Mouse (Mus musculus): ENCODE measurements at regions not wholly inside any gene's neighbourhood (a gene's known extent, or its start where the extent isn't known, plus 50 kb on each side); places are given as distances from the start of the nearest gene placed in this dataset.

- Histone ChIP-seq H3K4me3 (no peak overlapping the region), H3K36me3 (ENCODE audit: control insufficient read depth, insufficient read depth) (no peaks in the 10 kb centered on the region), H3ac (ENCODE audit: control insufficient read depth, insufficient read length) (no peak overlapping the region), H3K27me3 (ENCODE audit: control insufficient read depth, insufficient read depth, insufficient read length) (peaks cover 11% of the 10 kb centered on the region), H3K79me2 (ENCODE audit: control insufficient read depth, insufficient read depth) (no peaks in the 10 kb centered on the region), H3K4me2 (ENCODE audit: low read depth) (no peak overlapping the region)
- TF ChIP-seq POLR2AphosphoS2 (IDR thresholded peaks at IDR 0.05; ENCODE audit: insufficient read length, low read depth) = no peak
These were observed 114.4 kb upstream of the Tmem45b start for GRCm38 (mm10) chr9:31578506-31579173.

DNA sequence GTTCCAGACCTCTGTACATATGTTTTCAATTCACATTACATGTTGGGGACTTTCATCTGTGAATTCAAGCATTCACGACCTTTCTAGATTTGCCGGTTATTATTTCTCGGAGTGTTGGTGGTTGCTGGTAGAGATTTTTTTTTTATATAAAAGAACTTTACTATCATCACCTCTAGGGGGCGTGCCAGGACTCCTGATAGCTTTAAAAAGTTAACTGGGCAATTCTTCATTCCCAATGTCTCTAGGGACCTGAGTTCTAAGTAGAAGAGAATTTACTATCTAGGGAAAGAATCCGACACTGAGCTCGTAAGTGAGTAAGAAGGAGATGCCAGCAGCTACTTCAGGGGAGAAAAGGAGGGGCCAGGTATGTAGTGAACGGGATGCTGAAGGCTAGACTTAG is 112.8 kb upstream of the Tmem45b start:
- TF ChIP-seq TCF3 (IDR thresholded peaks at IDR 0.05; ENCODE audit: insufficient read length, low read depth) (no peak), TCF12 (IDR thresholded peaks at IDR 0.05; ENCODE audit: insufficient read depth, poor library complexity, severe bottlenecking) (no peak), SRF (IDR thresholded peaks at IDR 0.05; ENCODE audit: control insufficient read depth, insufficient read length, low read depth) (no peak), MAX (IDR thresholded peaks at IDR 0.05; ENCODE audit: low read depth) (no peak), MYOG (IDR thresholded peaks at IDR 0.05; ENCODE audit: control insufficient read depth in 1 of 3, insufficient read depth in 1 of 3, insufficient read length in 2 of 3, low read depth in 2 of 3) (no peak), MYOD1 (IDR thresholded peaks at IDR 0.05; ENCODE audit: control insufficient read depth in 1 of 3, insufficient read length in 2 of 3, low read depth in 2 of 3) (no peak), CEBPB (IDR thresholded peaks at IDR 0.05; ENCODE audit: insufficient read depth, poor library complexity, severe bottlenecking) (no peak), USF1 (IDR thresholded peaks at IDR 0.05; ENCODE audit: low read depth) (no peak)
- H3ac ChIP-seq (ENCODE audit: control insufficient read depth, insufficient read length) = no peak overlapping the region
- H3K79me2 ChIP-seq (ENCODE audit: control insufficient read depth, insufficient read depth) = no peaks in the 10 kb centered on the region
- peaks cover 15% of the 10 kb centered on the region for H3K27me3 ChIP-seq (ENCODE audit: control insufficient read depth, insufficient read depth, insufficient read length)
- no peak overlapping the region for H3K4me3 ChIP-seq
- H3K4me2 ChIP-seq (ENCODE audit: low read depth) = no peak overlapping the region
- H3K36me3 ChIP-seq (ENCODE audit: control insufficient read depth, insufficient read depth) = no peaks in the 10 kb centered on the region

DNA sequence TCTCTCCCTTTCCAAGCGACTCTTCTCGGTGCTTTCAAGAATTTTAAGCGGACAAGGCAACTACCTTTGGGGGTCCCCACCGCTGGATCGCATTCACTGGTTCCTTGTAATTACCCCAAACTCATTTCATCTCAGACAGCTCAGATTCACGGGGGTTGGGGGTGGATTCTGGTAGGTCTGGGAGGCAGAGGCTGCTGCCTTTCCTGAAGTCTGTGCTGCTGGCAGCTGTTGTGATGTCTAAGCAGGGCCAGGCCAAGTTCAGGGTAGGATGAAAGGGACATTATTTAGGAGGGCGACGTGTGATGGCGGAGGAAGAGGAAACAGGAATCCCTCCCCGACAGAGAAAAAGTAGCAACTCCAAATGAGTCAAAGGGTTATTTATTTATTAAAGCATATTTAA is 102.8 kb upstream of the Tmem45b start:
- H3K4me3 ChIP-seq = no peak overlapping the region
- H3K27me3 ChIP-seq (ENCODE audit: control insufficient read depth, insufficient read depth, insufficient read length) = no peaks in the 10 kb centered on the region
- no peak overlapping the region for H3K4me2 ChIP-seq (ENCODE audit: low read depth)
- TF ChIP-seq MYOG (IDR thresholded peaks at IDR 0.05; ENCODE audit: control insufficient read depth in 1 of 3, insufficient read depth in 1 of 3, insufficient read length in 2 of 3, low read depth in 2 of 3) (no peak), MYOD1 (IDR thresholded peaks at IDR 0.05; ENCODE audit: control insufficient read depth in 1 of 3, insufficient read length in 2 of 3, low read depth in 2 of 3) (no peak), USF1 (IDR thresholded peaks at IDR 0.05; ENCODE audit: low read depth) (no peak), SRF (IDR thresholded peaks at IDR 0.05; ENCODE audit: control insufficient read depth, insufficient read length, low read depth) (no peak), E2F4 (IDR thresholded peaks at IDR 0.05; ENCODE audit: insufficient read depth) (no peak), REST (IDR thresholded peaks at IDR 0.05; ENCODE audit: insufficient read depth, insufficient read length) (no peak), MAX (IDR thresholded peaks at IDR 0.05; ENCODE audit: low read depth) (no peak), TCF3 (IDR thresholded peaks at IDR 0.05; ENCODE audit: insufficient read length, low read depth) (no peak), POLR2AphosphoS2 (IDR thresholded peaks at IDR 0.05; ENCODE audit: insufficient read length, low read depth) (no peak), CEBPB (IDR thresholded peaks at IDR 0.05; ENCODE audit: insufficient read depth, poor library complexity, severe bottlenecking) (no peak)
- no peaks in the 10 kb centered on the region for H3K36me3 ChIP-seq (ENCODE audit: control insufficient read depth, insufficient read depth)
- H3ac ChIP-seq (ENCODE audit: control insufficient read depth, insufficient read length) = no peak overlapping the region
- H3K79me2 ChIP-seq (ENCODE audit: control insufficient read depth, insufficient read depth) = no peaks in the 10 kb centered on the region

DNA sequence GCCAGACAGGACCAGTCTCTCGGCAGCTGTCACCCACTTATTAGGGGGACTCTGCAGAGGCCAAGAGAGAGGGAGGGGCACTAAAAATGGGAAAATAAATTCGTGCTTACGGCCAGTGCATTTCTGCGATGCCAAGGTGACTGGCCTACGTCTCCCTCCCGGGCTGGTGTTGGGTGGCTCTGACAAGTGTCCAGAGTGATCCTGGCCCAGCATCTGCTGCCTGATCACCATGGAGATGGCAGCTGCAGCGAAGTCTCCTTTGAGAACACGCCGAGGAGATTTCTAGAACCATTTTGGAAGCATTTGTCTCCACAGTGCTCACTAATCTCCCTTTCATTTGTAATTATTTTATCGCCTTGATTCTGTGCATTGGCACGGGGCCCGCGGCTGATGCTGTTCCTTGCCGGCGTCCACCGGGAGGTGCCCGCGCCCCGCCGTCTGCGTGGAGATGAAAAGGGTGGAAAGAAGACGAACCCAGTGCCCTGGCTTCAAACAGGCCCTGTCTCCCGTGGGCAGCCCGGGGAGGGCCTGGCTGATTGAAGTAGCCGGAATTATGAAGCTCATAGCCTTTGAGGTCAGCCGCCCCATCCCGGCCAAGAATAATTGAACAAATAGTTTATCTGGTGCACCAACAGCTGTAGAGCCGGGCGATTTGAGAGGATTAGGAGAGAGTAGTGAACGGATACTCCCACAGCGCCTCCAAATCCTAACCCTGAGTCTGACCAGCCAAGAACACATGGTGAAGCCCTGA is 102.2 kb upstream of the Tmem45b start:
- Histone ChIP-seq H3K27me3 (ENCODE audit: control insufficient read depth, insufficient read depth, insufficient read length) (no peaks in the 10 kb centered on the region), H3K36me3 (ENCODE audit: control insufficient read depth, insufficient read depth) (no peaks in the 10 kb centered on the region), H3K79me2 (ENCODE audit: control insufficient read depth, insufficient read depth) (no peaks in the 10 kb centered on the region), H3K4me2 (ENCODE audit: low read depth) (no peak overlapping the region), H3K4me3 (no peak overlapping the region), H3ac (ENCODE audit: control insufficient read depth, insufficient read length) (no peak overlapping the region)
- no peak for TF ChIP-seq MYOD1 (IDR thresholded peaks at IDR 0.05; ENCODE audit: control insufficient read depth in 1 of 3, insufficient read length in 2 of 3, low read depth in 2 of 3)
- no peak for TF ChIP-seq REST (IDR thresholded peaks at IDR 0.05; ENCODE audit: insufficient read depth, insufficient read length)
- TF ChIP-seq TCF3 (IDR thresholded peaks at IDR 0.05; ENCODE audit: insufficient read length, low read depth) = no peak
- TF ChIP-seq MYOG (IDR thresholded peaks at IDR 0.05; ENCODE audit: control insufficient read depth in 1 of 3, insufficient read depth in 1 of 3, insufficient read length in 2 of 3, low read depth in 2 of 3) = no peak
- no peak for TF ChIP-seq TCF12 (IDR thresholded peaks at IDR 0.05; ENCODE audit: insufficient read depth, poor library complexity, severe bottlenecking)
- no peak for TF ChIP-seq POLR2A (IDR thresholded peaks at IDR 0.05; ENCODE audit: insufficient read length, low read depth)

DNA sequence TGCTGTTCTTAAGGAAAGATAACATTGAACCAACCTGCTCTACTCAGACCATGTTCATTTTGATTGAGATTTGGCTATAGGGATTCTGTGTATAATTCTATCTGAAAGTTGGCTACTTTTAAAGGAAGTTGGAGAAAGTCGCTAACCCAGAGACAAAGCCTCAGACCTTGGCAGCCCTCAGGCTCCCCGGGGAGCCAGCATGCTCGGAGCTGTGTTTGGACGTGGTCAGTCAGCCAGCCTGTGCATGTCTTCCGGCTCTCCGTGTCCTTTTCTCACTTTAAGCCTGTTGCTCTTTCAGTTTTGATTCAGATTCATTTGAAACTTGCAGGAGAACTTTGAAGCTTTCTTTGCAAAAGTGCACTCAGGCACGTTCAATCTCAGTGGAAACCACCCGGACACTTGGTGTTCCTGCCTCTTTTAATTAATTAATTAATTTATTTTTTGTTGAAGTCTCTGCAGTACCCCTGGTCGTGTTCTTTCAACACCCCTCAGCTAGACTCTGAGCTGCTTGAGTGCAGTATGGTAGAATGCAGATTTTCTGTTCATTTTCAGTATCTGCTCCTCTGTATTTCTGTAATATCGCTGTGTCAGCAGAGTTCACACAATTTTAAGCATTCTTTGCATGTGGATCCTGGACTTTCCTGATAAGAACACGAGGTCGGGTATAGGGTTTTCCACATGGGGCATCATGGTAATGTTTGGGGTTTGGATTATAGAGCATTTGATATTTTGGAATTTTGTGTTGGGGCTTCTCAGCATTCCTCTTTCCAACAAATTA is 100.9 kb upstream of the Tmem45b start:
- TF ChIP-seq TCF12 (IDR thresholded peaks at IDR 0.05; ENCODE audit: insufficient read depth, poor library complexity, severe bottlenecking) = no peak
- TF ChIP-seq USF1 (IDR thresholded peaks at IDR 0.05; ENCODE audit: low read depth) = no peak
- no peak for TF ChIP-seq MYOD1 (IDR thresholded peaks at IDR 0.05; ENCODE audit: control insufficient read depth in 1 of 3, insufficient read length in 2 of 3, low read depth in 2 of 3)
- no peak for TF ChIP-seq TCF3 (IDR thresholded peaks at IDR 0.05; ENCODE audit: insufficient read length, low read depth)
- TF ChIP-seq POLR2AphosphoS2 (IDR thresholded peaks at IDR 0.05; ENCODE audit: insufficient read length, low read depth) = no peak
- no peak for TF ChIP-seq POLR2A (IDR thresholded peaks at IDR 0.05; ENCODE audit: insufficient read length, low read depth)
- no peak for TF ChIP-seq REST (IDR thresholded peaks at IDR 0.05; ENCODE audit: insufficient read depth, insufficient read length)
- no peak for TF ChIP-seq E2F4 (IDR thresholded peaks at IDR 0.05; ENCODE audit: insufficient read depth)
- TF ChIP-seq MYOG (IDR thresholded peaks at IDR 0.05; ENCODE audit: control insufficient read depth in 1 of 3, insufficient read depth in 1 of 3, insufficient read length in 2 of 3, low read depth in 2 of 3) = no peak
- no peak for TF ChIP-seq MAX (IDR thresholded peaks at IDR 0.05; ENCODE audit: low read depth)
- no peak for TF ChIP-seq CEBPB (IDR thresholded peaks at IDR 0.05; ENCODE audit: insufficient read depth, poor library complexity, severe bottlenecking)
- TF ChIP-seq SRF (IDR thresholded peaks at IDR 0.05; ENCODE audit: control insufficient read depth, insufficient read length, low read depth) = no peak
- Histone ChIP-seq H3K36me3 (ENCODE audit: control insufficient read depth, insufficient read depth) (no peaks in the 10 kb centered on the region), H3K4me3 (no peak overlapping the region), H3K79me2 (ENCODE audit: control insufficient read depth, insufficient read depth) (no peaks in the 10 kb centered on the region), H3K27me3 (ENCODE audit: control insufficient read depth, insufficient read depth, insufficient read length) (no peaks in the 10 kb centered on the region), H3K4me2 (ENCODE audit: low read depth) (no peak overlapping the region), H3ac (ENCODE audit: control insufficient read depth, insufficient read length) (no peak overlapping the region)
